Mouse (Mus musculus) inflammation-experienced regulatory T-cells, adult 16 weeks (primary cell): Measurements from ENCODE around the gene Prrx1. TPM values are rescaled to one million over a fixed set of nuclear protein-coding genes. Genes with fewer than 3 reads are reported as not detected.

Source experiments
- polyA plus RNA-seq: library from polyadenylated mRNA; unstranded; fragments of 100-300 nt; shearing (Covaris generic); gene quantifications from one replicate; pipeline ENCODE4 v1.2.1, GENCODE M21; 2017

Gene Prrx1
- polyA plus RNA-seq: not detected

DNA sequence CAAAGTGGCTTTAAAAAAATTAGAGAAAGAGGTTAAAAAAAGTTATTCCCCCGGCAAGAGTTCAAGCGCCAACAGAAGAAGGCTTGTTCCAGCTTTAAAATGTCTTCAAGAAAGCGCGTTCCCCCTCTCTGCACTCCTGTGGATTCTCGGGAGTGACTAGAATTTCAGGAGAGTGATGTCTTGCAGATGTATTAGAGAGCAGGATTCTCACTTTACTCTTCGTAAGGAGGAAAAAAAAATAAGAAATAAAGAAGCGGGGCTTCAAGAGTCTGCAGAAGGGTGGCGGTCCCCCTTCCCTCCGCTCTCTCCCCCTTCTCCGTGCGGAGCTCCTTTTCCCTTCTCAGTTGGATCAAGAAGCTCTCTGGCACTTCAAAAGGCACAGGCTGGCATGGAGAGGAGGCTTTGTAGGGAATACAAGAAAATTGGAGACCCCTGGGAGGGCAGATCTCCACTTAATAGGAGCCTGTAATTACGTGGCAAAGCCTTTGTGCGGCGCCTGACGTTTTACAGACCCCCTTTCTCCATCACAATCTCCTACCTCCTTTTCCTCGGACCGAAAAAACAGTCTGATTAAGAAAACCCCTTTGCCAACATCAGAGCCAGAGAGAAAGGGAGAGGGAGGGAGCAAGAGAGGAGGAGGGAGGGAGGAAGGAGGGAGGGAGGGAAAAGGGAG is at the start of gene Prrx1:
Prrx1 (minus strand) TSS at position 610 of the 673 bp plus-strand sequence.

Other genes starting within 250 kb of the Prrx1 start
- not detected for gene Mroh9, start 228.0 kb downstream of the Prrx1 start, polyA plus RNA-seq
- gene Gorab, start 90.0 kb upstream of the Prrx1 start, polyA plus RNA-seq: 17.7 TPM